Mouse (Mus musculus) G1E (cell line): ENCODE results near the gene Laptm5. TPM values are rescaled to one million over a fixed set of nuclear protein-coding genes. Genes with fewer than 3 reads are reported as not detected.

Experiments used
- ATAC-seq: 2 replicates; pipeline ENCODE4 v1.8.0; 2016; ENCODE audit warnings: mild to moderate bottlenecking; ENCODE audit not compliant: insufficient number of reproducible peaks, poor library complexity, low FRiP score, severe bottlenecking; ENCODE audit errors: extremely low read depth
- DNase-seq: peaks from one replicate; pipeline ENCODE4 v3.0.0; 2012; ENCODE audit warnings: low spot score
- H3K27me3 ChIP-seq: 2 replicates; pipeline ENCODE4 v1.6.1; 2012; ENCODE audit warnings: mild to moderate bottlenecking, low read length, inconsistent platforms; ENCODE audit not compliant: insufficient read depth
- H3K36me3 ChIP-seq: replicated peaks from 2 replicates; pipeline ENCODE3; 2012; ENCODE audit warnings: mild to moderate bottlenecking, inconsistent platforms
- H3K4me1 ChIP-seq: 2 replicates; pipeline ENCODE4 v1.6.1; 2012; ENCODE audit warnings: low read depth, low read length, inconsistent platforms, mixed read lengths; ENCODE audit not compliant: insufficient read depth
- H3K4me3 ChIP-seq: 2 replicates; pipeline ENCODE4 v1.5.1; 2012; ENCODE audit warnings: low read depth, mild to moderate bottlenecking, inconsistent platforms, low read length, moderate library complexity, mixed read lengths
- H3K9me3 ChIP-seq: replicated peaks from 2 replicates; pipeline ENCODE4 v1.6.1; 2012; ENCODE audit warnings: inconsistent platforms
- CTCF ChIP-seq: IDR thresholded peaks from 2 replicates; pipeline ENCODE4 v1.5.1; 2012; ENCODE audit warnings: low read depth, low read length, inconsistent platforms, mixed read lengths
- GATA1 ChIP-seq: IDR thresholded peaks from 2 replicates; pipeline ENCODE4 v1.6.1; 2012; ENCODE audit warnings: borderline replicate concordance, low read length, inconsistent platforms, mixed read lengths
- GATA2 ChIP-seq: IDR thresholded peaks from 2 replicates; pipeline ENCODE4 v1.6.1; 2012; ENCODE audit warnings: low read depth, low read length, inconsistent platforms, borderline replicate concordance
- POLR2AphosphoS5 ChIP-seq: IDR thresholded peaks from 2 replicates; pipeline ENCODE4 v1.6.1; 2012; ENCODE audit warnings: low read depth, low read length, inconsistent platforms; ENCODE audit not compliant: insufficient replicate concordance
- TAL1 ChIP-seq: conservative IDR thresholded peaks from 2 replicates; pipeline ENCODE4 v1.6.1; 2012; ENCODE audit warnings: low read depth, low read length, inconsistent platforms, mixed read lengths
- polyA plus RNA-seq: library from polyadenylated mRNA; stranded (reverse); fragments of >175 nt; gene quantifications from 2 replicates; pipeline ENCODE4 v1.2.3, GENCODE M21; 2012
- total RNA-seq, 2 experiments: library from RNA; stranded (forward) in 1 of 2; stranded (reverse) in 1 of 2; fragments of 200-1000 nt in 1 of 2; fragments of >200 nt in 1 of 2; fragmentation: Nextera tagmentation in 1 of 2; gene quantifications; 2 replicates each; pipeline ENCODE4 v1.2.3; 2014 to 2017

Laptm5 gene
- total and polyA plus RNA-seq, 3 experiments, result 222 to 717 (median 540) TPM

- H3K27me3 ChIP-seq, result peaks cover 26% of the 10 kb centered on the region
- no peaks in the 10 kb centered on the region for H3K36me3 ChIP-seq
- H3K9me3 ChIP-seq, result no peaks in the 10 kb centered on the region
- peaks cover 61% of the 10 kb centered on the region for H3K4me1 ChIP-seq
- DNase-seq, result no peak
- no peak for ATAC-seq
- no peak for TF ChIP-seq GATA1
- no peak for TF ChIP-seq CTCF
- TF ChIP-seq POLR2AphosphoS5, result no peak
- no peak for TF ChIP-seq TAL1
- TF ChIP-seq GATA2, result no peak
- no peak overlapping the region; the same call in 1 of the 2 replicates for H3K4me3 ChIP-seq
These were observed 19.2 kb upstream of the Laptm5 start for GRCm38 (mm10) chr4:130893688-130894087.

GRCm38 (mm10) chr4:130895701-130896100 lies 17.2 kb upstream of the Laptm5 start:
- no peak for DNase-seq
- H3K36me3 ChIP-seq, result no peaks in the 10 kb centered on the region
- H3K4me1 ChIP-seq, result peaks cover 75% of the 10 kb centered on the region
- ATAC-seq, result no peak
- TF ChIP-seq GATA1, result no peak
- TF ChIP-seq GATA2, result no peak
- TF ChIP-seq CTCF, result no peak
- no peak for TF ChIP-seq TAL1
- TF ChIP-seq POLR2AphosphoS5, result no peak
- H3K4me3 ChIP-seq, result no peak overlapping the region
- H3K9me3 ChIP-seq, result no peaks in the 10 kb centered on the region
- H3K27me3 ChIP-seq, result peaks cover 13% of the 10 kb centered on the region

GRCm38 (mm10) chr4:130896372-130896771 lies 16.6 kb upstream of the Laptm5 start:
- peaks cover 11% of the 10 kb centered on the region for H3K27me3 ChIP-seq
- peak; percentile 63 for DNase-seq
- H3K4me3 ChIP-seq, result no peak overlapping the region

GRCm38 (mm10) chr4:130899383-130899781 lies 13.5 kb upstream of the Laptm5 start:
- ATAC-seq (no peak), DNase-seq (no peak)
- Histone ChIP-seq H3K4me1 (peaks cover 94% of the 10 kb centered on the region), H3K27me3 (no peaks in the 10 kb centered on the region; the same call in 1 of the 2 replicates), H3K9me3 (no peaks in the 10 kb centered on the region), H3K36me3 (no peaks in the 10 kb centered on the region), H3K4me3 (no peak overlapping the region)
- TF ChIP-seq POLR2AphosphoS5 (no peak), CTCF (no peak), TAL1 (no peak), GATA1 (no peak), GATA2 (no peak)

More at GRCm38 (mm10) chr4:130896372-130896771, 16.6 kb upstream of the Laptm5 start:
- Histone ChIP-seq H3K36me3 (no peaks in the 10 kb centered on the region), H3K4me1 (peaks cover 81% of the 10 kb centered on the region), H3K9me3 (no peaks in the 10 kb centered on the region)
- ATAC-seq, result peak; percentile 55; the same call in 1 of the 2 replicates
- TF ChIP-seq CTCF (peak; percentile 80), GATA1 (no peak)

- no peaks in the 10 kb centered on the region for H3K9me3 ChIP-seq
- H3K27me3 ChIP-seq, result no peaks in the 10 kb centered on the region; the same call in 1 of the 2 replicates
- H3K4me3 ChIP-seq, result no peak overlapping the region
- DNase-seq (no peak), ATAC-seq (no peak)
- H3K4me1 ChIP-seq, result peaks cover 96% of the 10 kb centered on the region
- no peaks in the 10 kb centered on the region for H3K36me3 ChIP-seq
- TF ChIP-seq TAL1, result no peak
- no peak for TF ChIP-seq GATA1
- no peak for TF ChIP-seq CTCF
- no peak for TF ChIP-seq POLR2AphosphoS5
- no peak for TF ChIP-seq GATA2
These were observed 13.0 kb upstream of the Laptm5 start for GRCm38 (mm10) chr4:130899782-130900427.

GRCm38 (mm10) chr4:130900746-130901145 lies 12.2 kb upstream of the Laptm5 start:
- no peaks in the 10 kb centered on the region; the same call in 1 of the 2 replicates for H3K27me3 ChIP-seq
- no peaks in the 10 kb centered on the region for H3K36me3 ChIP-seq
- DNase-seq (no peak), ATAC-seq (no peak)
- TF ChIP-seq GATA2 (no peak), POLR2AphosphoS5 (no peak), GATA1 (no peak), TAL1 (no peak), CTCF (no peak)
- peaks cover 97% of the 10 kb centered on the region for H3K4me1 ChIP-seq
- no peaks in the 10 kb centered on the region for H3K9me3 ChIP-seq
- H3K4me3 ChIP-seq, result no peak overlapping the region; the same call in 1 of the 2 replicates

GRCm38 (mm10) chr4:130902289-130902781 lies 10.6 kb upstream of the Laptm5 start:
- Histone ChIP-seq H3K27me3 (no peaks in the 10 kb centered on the region), H3K9me3 (no peaks in the 10 kb centered on the region), H3K36me3 (no peaks in the 10 kb centered on the region), H3K4me3 (peak overlapping the region; percentile 57; the same call in 1 of the 2 replicates), H3K4me1 (peaks cover 98% of the 10 kb centered on the region)
- ATAC-seq, result peak; percentile 73
- DNase-seq, result peak; percentile 85
- TF ChIP-seq POLR2AphosphoS5 (no peak), CTCF (no peak), TAL1 (no peak), GATA2 (no peak), GATA1 (no peak)
